Mouse (Mus musculus): ENCODE measurements at regions not wholly inside any gene's neighbourhood (a gene's known extent, or its start where the extent isn't known, plus 50 kb on each side); places are given as distances from the start of the nearest gene placed in this dataset.

- intact Hi-C loops (cut with DNase I): no loop called here
- no peak for TF ChIP-seq CTCF (IDR thresholded peaks at IDR 0.05)
- Histone ChIP-seq H3K27ac (no peak overlapping the region), H3K4me3 (no peak overlapping the region)
- DNase-seq (ENCODE audit: extremely low spot score in 1 of 2, low spot score in 2 of 2): no peak
Observed at GRCm38 (mm10) chr1:136788979-136789513, 164.3 kb downstream of the Zfp281 start.

GRCm38 (mm10) chr1:136791641-136792040, 166.9 kb downstream of the Zfp281 start:
- no peak for TF ChIP-seq CTCF (IDR thresholded peaks at IDR 0.05)
- no peak for DNase-seq (ENCODE audit: extremely low spot score in 1 of 2, low spot score in 2 of 2)
- Histone ChIP-seq H3K4me3 (no peak overlapping the region), H3K27ac (no peak overlapping the region)
- intact Hi-C loops (cut with DNase I): no loop called here

Small RNA genes lying in the stretch of these regions (microRNA-seq; reads per million reads assigned to microRNA genes)
- 0 reads per million in 2 experiments for gene Gm22132

Data from left cerebral cortex, adult 2 months (tissue).